Mouse (Mus musculus): ENCODE results near the gene Rxfp4. TPM values are rescaled to one million over a fixed set of nuclear protein-coding genes. Genes with fewer than 3 reads are reported as not detected.
A peak's percentile ranks its signal among the peaks of the same experiment; 100 is the strongest.

Gene Rxfp4
- polyA plus RNA-seq, 1 experiment from 2014 or later, result not detected

GRCm38 (mm10) chr3:88626316-88626715, 26.6 kb downstream of the Rxfp4 start:
- H3K4me2 ChIP-seq, result peak overlapping the region; percentile 31
- H3K36me3 ChIP-seq, result peaks cover 35% of the 10 kb centered on the region
- no peaks in the 10 kb centered on the region for H3K9me3 ChIP-seq (replicated peaks)
- H3K9ac ChIP-seq, result peak overlapping the region; percentile 38
- no peaks in the 10 kb centered on the region for H3K27me3 ChIP-seq (replicated peaks)
- H3K27ac ChIP-seq (ENCODE audit: poor library complexity, severe bottlenecking), result peak overlapping the region; percentile 22
- WGBS, result 61% methylated on average over 7 of the region's 7 CpGs
- peaks cover 77% of the 10 kb centered on the region for H3K4me1 ChIP-seq (replicated peaks)
- no peak for ATAC-seq (ENCODE audit: insufficient number of reproducible peaks, low FRiP score)
- H3K4me3 ChIP-seq, result no peak overlapping the region

DNA sequence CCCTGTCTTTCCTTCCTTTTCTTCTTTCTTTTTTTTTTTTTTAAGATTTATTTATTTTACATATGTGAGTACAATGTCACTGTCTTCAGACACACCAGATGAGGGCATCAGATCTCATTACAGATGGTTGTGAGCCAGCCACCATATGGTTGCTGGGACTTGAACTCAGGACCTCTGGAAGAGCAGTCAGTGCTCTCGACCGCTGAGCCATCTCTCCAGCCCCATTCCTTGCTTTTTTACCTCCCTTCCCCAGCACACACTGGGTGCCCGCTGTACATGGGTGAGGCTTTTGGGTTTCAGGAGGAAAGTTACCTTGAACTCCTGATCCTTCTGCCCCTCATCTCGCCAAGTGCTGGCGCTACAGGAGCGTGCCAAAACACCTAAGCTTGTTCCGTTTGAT, 27.4 kb downstream of the Rxfp4 start:
- Histone ChIP-seq H3K4me3 (no peak overlapping the region), H3K4me1 (replicated peaks) (peaks cover 72% of the 10 kb centered on the region), H3K27ac (ENCODE audit: poor library complexity, severe bottlenecking) (no peak overlapping the region), H3K9ac (0 out of 2 replicates have a peak overlapping the region, but pooled peaks have one; percentile 23), H3K9me3 (replicated peaks) (no peaks in the 10 kb centered on the region), H3K4me2 (peak overlapping the region; percentile 13; the same call in 1 of the 2 replicates), H3K36me3 (peaks cover 28% of the 10 kb centered on the region), H3K27me3 (replicated peaks) (no peaks in the 10 kb centered on the region)
- no peak for ATAC-seq (ENCODE audit: insufficient number of reproducible peaks, low FRiP score)
- WGBS, result 82% methylated on average over 7 of the region's 7 CpGs

DNA sequence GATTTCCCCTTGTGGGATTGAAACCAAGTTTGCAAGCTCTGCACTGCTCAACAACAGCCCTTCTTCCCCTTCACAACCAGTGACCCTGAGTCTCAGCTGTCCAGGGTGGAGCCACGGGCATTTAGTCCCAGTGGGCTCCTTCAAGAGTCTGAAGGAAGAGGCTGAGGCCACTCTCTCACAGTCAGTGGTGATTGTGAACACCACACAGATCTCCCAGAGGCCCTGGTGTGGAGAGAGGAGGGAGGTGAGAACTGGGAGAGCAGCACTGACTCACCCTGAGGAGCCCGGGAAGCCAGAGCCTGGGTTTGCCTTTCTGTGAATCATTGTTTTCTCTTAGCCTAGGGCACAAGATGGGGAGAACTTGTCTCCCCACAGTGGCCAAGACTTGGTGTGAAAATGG, 28.0 kb downstream of the Rxfp4 start:
- Histone ChIP-seq H3K36me3 (peaks cover 22% of the 10 kb centered on the region), H3K4me2 (peak overlapping the region; percentile 93), H3K9ac (peak overlapping the region; percentile 93), H3K9me3 (replicated peaks) (no peaks in the 10 kb centered on the region), H3K27me3 (replicated peaks) (no peaks in the 10 kb centered on the region), H3K27ac (ENCODE audit: poor library complexity, severe bottlenecking) (peak overlapping the region; percentile 98), H3K4me3 (peak overlapping the region; percentile 83; the same call in 1 of the 2 replicates), H3K4me1 (replicated peaks) (peaks cover 72% of the 10 kb centered on the region)
- 38% methylated on average over 2 of the region's 2 CpGs for WGBS
- ATAC-seq (ENCODE audit: insufficient number of reproducible peaks, low FRiP score), result no peak

DNA sequence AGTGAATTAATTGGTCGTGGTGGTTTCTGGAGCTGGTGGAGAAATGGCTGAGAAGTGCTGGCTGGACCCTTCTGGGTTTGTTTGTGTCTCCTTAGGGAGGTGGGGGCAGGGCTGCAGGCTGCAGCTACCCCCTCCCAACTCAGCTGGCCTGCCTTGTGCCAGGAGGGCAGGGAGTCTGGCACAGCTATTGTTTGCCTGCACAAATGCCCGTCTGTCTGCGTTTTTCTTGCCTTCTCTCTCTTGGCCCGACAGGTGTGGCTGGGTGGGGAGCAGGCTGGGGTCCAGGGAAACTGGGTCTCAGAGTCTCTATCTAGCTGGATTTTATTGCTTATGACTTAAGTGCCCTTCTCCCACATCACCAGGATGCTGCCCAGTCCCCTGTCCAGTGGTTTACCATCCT, 28.6 kb downstream of the Rxfp4 start:
- H3K36me3 ChIP-seq, result peaks cover 16% of the 10 kb centered on the region
- no peaks in the 10 kb centered on the region for H3K9me3 ChIP-seq (replicated peaks)
- H3K4me2 ChIP-seq, result peak overlapping the region; percentile 93
- H3K27me3 ChIP-seq (replicated peaks), result no peaks in the 10 kb centered on the region
- 39% methylated on average over 4 of the region's 4 CpGs for WGBS
- H3K4me1 ChIP-seq (replicated peaks), result peaks cover 72% of the 10 kb centered on the region
- no peak for ATAC-seq (ENCODE audit: insufficient number of reproducible peaks, low FRiP score)
- peak overlapping the region; percentile 83 for H3K4me3 ChIP-seq
- peak overlapping the region; percentile 98 for H3K27ac ChIP-seq (ENCODE audit: poor library complexity, severe bottlenecking)
- H3K9ac ChIP-seq, result peak overlapping the region; percentile 93

- H3K36me3 ChIP-seq, result peaks cover 13% of the 10 kb centered on the region
- peak overlapping the region; percentile 93 for H3K4me2 ChIP-seq
- peak overlapping the region; percentile 93 for H3K9ac ChIP-seq
- 6% methylated on average over 15 of the region's 15 CpGs for WGBS
- peak overlapping the region; percentile 83 for H3K4me3 ChIP-seq
- peak overlapping the region; percentile 98 for H3K27ac ChIP-seq (ENCODE audit: poor library complexity, severe bottlenecking)
- ATAC-seq (ENCODE audit: insufficient number of reproducible peaks, low FRiP score), result peak; percentile 19; the same call in 1 of the 2 replicates
- no peaks in the 10 kb centered on the region for H3K9me3 ChIP-seq (replicated peaks)
- peaks cover 72% of the 10 kb centered on the region for H3K4me1 ChIP-seq (replicated peaks)
- no peaks in the 10 kb centered on the region for H3K27me3 ChIP-seq (replicated peaks)
Measured at GRCm38 (mm10) chr3:88623346-88624135, 29.4 kb downstream of the Rxfp4 start.

- Histone ChIP-seq H3K27me3 (replicated peaks) (no peaks in the 10 kb centered on the region), H3K9me3 (replicated peaks) (no peaks in the 10 kb centered on the region), H3K4me3 (peak overlapping the region; percentile 83), H3K4me1 (replicated peaks) (peaks cover 72% of the 10 kb centered on the region), H3K27ac (ENCODE audit: poor library complexity, severe bottlenecking) (peak overlapping the region; percentile 98), H3K36me3 (peaks cover 13% of the 10 kb centered on the region), H3K9ac (peak overlapping the region; percentile 93), H3K4me2 (peak overlapping the region; percentile 93)
- peak; percentile 30; the same call in 1 of the 2 replicates for ATAC-seq (ENCODE audit: insufficient number of reproducible peaks, low FRiP score)
- 1% methylated on average over 6 of the region's 6 CpGs for WGBS
Measured at GRCm38 (mm10) chr3:88622941-88623345, 30.0 kb downstream of the Rxfp4 start.

GRCm38 (mm10) chr3:88622113-88622940, 30.6 kb downstream of the Rxfp4 start:
- Histone ChIP-seq H3K36me3 (peaks cover 13% of the 10 kb centered on the region), H3K27me3 (replicated peaks) (no peaks in the 10 kb centered on the region), H3K9ac (peak overlapping the region; percentile 93), H3K4me3 (peak overlapping the region; percentile 83), H3K27ac (ENCODE audit: poor library complexity, severe bottlenecking) (peak overlapping the region; percentile 98), H3K4me1 (replicated peaks) (peaks cover 73% of the 10 kb centered on the region), H3K4me2 (peak overlapping the region; percentile 93), H3K9me3 (replicated peaks) (no peaks in the 10 kb centered on the region)
- under 1% methylated on average over 24 of the region's 24 CpGs for WGBS
- no peak for ATAC-seq (ENCODE audit: insufficient number of reproducible peaks, low FRiP score)

- under 1% methylated on average over 36 of the region's 36 CpGs for WGBS
- Histone ChIP-seq H3K4me2 (peak overlapping the region; percentile 93), H3K9me3 (replicated peaks) (no peaks in the 10 kb centered on the region), H3K4me1 (replicated peaks) (peaks cover 72% of the 10 kb centered on the region), H3K27ac (ENCODE audit: poor library complexity, severe bottlenecking) (peak overlapping the region; percentile 98), H3K27me3 (replicated peaks) (no peaks in the 10 kb centered on the region), H3K9ac (peak overlapping the region; percentile 93), H3K4me3 (peak overlapping the region; percentile 83), H3K36me3 (peaks cover 13% of the 10 kb centered on the region)
- ATAC-seq (ENCODE audit: insufficient number of reproducible peaks, low FRiP score), result peak; percentile 23; the same call in 1 of the 2 replicates
Measured at GRCm38 (mm10) chr3:88621537-88622112, 31.3 kb downstream of the Rxfp4 start.

DNA sequence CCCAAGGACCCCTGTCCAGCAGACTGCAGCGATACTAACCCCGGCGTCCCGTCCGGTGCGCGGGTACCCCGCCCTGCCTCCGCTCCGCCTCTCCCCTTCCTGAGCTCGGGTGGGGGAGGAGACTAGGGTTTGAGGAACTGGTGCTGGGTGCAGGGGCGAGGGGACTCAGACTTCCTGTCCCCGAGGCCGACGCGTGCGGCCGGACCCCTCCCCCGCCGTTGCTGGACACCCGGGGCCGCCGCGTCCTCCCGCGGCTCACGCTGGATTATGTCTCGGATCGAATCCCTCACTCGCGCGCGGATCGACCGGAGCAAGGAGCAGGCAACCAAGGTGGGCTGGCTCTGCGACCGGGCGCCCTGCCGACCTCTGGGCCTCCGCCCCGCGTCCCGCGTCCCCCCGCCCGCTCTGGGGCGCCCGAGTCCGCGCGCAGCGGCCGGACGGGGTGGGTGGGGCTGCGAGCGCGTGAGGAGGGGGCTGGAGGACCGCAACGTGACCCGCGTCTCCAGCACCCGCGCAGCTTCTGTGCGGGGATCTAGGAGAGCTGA, 31.9 kb downstream of the Rxfp4 start:
- H3K9ac ChIP-seq, result peak overlapping the region; percentile 93
- no peaks in the 10 kb centered on the region for H3K9me3 ChIP-seq (replicated peaks)
- WGBS, result under 1% methylated on average over 64 of the region's 64 CpGs
- ATAC-seq (ENCODE audit: insufficient number of reproducible peaks, low FRiP score), result peak; percentile 80
- H3K4me2 ChIP-seq, result peak overlapping the region; percentile 93
- no peaks in the 10 kb centered on the region for H3K27me3 ChIP-seq (replicated peaks)
- peak overlapping the region; percentile 83 for H3K4me3 ChIP-seq
- H3K36me3 ChIP-seq, result peaks cover 13% of the 10 kb centered on the region
- H3K27ac ChIP-seq (ENCODE audit: poor library complexity, severe bottlenecking), result peak overlapping the region; percentile 98
- peaks cover 72% of the 10 kb centered on the region for H3K4me1 ChIP-seq (replicated peaks)

DNA sequence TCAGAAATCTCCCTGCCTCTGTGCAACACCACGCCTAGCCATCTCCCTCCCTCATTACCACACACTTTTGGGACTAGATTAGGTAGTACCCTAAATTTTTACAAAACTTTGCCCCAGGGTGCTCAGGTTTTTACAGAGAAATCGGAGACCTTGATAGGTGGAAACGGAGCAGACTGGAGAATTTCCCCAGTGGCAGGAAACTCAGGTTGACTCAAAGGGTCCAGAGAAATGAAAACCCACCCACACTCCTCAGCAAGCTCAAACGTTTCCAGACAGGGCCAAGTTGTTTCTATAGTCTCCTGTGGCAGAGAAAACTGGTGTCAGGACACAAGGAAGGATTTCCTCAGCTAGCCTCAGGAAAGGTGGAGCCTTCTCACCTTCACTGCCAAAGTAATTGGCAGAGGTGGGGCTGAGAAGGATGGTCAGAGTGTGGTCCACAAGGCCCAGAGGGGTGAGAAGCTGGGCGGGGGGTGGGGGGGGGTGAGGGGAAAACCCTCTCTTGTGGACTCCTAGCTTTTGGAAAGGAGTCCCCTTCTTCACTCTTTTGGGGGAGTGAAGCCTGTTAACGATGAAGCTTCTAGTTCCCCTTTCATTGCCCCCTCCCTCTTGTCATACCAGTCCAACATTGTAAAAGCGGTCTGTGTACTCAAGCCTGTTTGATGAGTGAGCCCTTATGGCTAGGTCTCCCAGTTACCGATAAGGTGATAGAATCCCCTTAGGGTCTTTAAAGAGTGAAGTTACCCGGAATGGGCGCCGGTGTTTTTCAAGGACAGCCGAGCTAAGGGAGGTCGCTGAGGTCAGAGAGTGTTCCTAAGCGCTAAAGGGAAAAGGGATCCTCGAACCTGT, 32.6 kb downstream of the Rxfp4 start:
- peak overlapping the region; percentile 93 for H3K9ac ChIP-seq
- H3K27ac ChIP-seq (ENCODE audit: poor library complexity, severe bottlenecking), result peak overlapping the region; percentile 98
- H3K27me3 ChIP-seq (replicated peaks), result no peaks in the 10 kb centered on the region
- peaks cover 73% of the 10 kb centered on the region for H3K4me1 ChIP-seq (replicated peaks)
- no peak for ATAC-seq (ENCODE audit: insufficient number of reproducible peaks, low FRiP score)
- peak overlapping the region; percentile 93 for H3K4me2 ChIP-seq
- no peaks in the 10 kb centered on the region for H3K9me3 ChIP-seq (replicated peaks)
- H3K4me3 ChIP-seq, result peak overlapping the region; percentile 83
- peaks cover 7% of the 10 kb centered on the region for H3K36me3 ChIP-seq
- 11% methylated on average over 15 of the region's 15 CpGs for WGBS

All from heart, embryonic 12.5 days (tissue).